Mouse (Mus musculus) cerebellum, adult 11 months (tissue): Measurements from ENCODE around the gene Atp8b4.

Source experiments
- DNase-seq: peaks from one replicate; pipeline ENCODE4 v3.0.0; 2022

Gene Atp8b4

GRCm38 (mm10) chr2:126432481-126433066 is 67.9 kb downstream of the Atp8b4 start:
- no peak for DNase-seq

GRCm38 (mm10) chr2:126429282-126429681 is 71.2 kb downstream of the Atp8b4 start:
- peak; percentile 8 for DNase-seq

GRCm38 (mm10) chr2:126425223-126425622 is 75.3 kb downstream of the Atp8b4 start:
- DNase-seq: no peak

- DNase-seq: no peak
Measured at GRCm38 (mm10) chr2:126424714-126425113, 75.8 kb downstream of the Atp8b4 start.

GRCm38 (mm10) chr2:126420901-126421300 is 79.6 kb downstream of the Atp8b4 start:
- DNase-seq: no peak

GRCm38 (mm10) chr2:126418916-126419315 is 81.6 kb downstream of the Atp8b4 start:
- DNase-seq: no peak

GRCm38 (mm10) chr2:126416772-126417171 is 83.7 kb downstream of the Atp8b4 start:
- no peak for DNase-seq

- DNase-seq: no peak
Measured at GRCm38 (mm10) chr2:126415981-126416380, 84.5 kb downstream of the Atp8b4 start.

GRCm38 (mm10) chr2:126412759-126413158 is 87.7 kb downstream of the Atp8b4 start:
- no peak for DNase-seq

- no peak for DNase-seq
Measured at GRCm38 (mm10) chr2:126399454-126399853, 101.0 kb downstream of the Atp8b4 start.

- no peak for DNase-seq
Measured at GRCm38 (mm10) chr2:126399017-126399416, 101.5 kb downstream of the Atp8b4 start.

- DNase-seq: no peak
Measured at GRCm38 (mm10) chr2:126398216-126398615, 102.3 kb downstream of the Atp8b4 start.

- no peak for DNase-seq
Measured at GRCm38 (mm10) chr2:126397513-126397912, 103.0 kb downstream of the Atp8b4 start.

GRCm38 (mm10) chr2:126394924-126395323 is 105.5 kb downstream of the Atp8b4 start:
- DNase-seq: no peak

GRCm38 (mm10) chr2:126387458-126388037 is 112.9 kb downstream of the Atp8b4 start:
- no peak for DNase-seq

- DNase-seq: no peak
Measured at GRCm38 (mm10) chr2:126386056-126386455, 114.4 kb downstream of the Atp8b4 start.

- no peak for DNase-seq
Measured at GRCm38 (mm10) chr2:126380300-126380699, 120.2 kb downstream of the Atp8b4 start.

- no peak for DNase-seq
Measured at GRCm38 (mm10) chr2:126371634-126372033, 128.8 kb downstream of the Atp8b4 start.

GRCm38 (mm10) chr2:126369815-126370214 is 130.7 kb downstream of the Atp8b4 start:
- DNase-seq: no peak

GRCm38 (mm10) chr2:126363745-126364725 is 136.4 kb downstream of the Atp8b4 start:
- DNase-seq: no peak

- DNase-seq: peak; percentile 17
Measured at GRCm38 (mm10) chr2:126363050-126363744, 137.3 kb downstream of the Atp8b4 start.

GRCm38 (mm10) chr2:126361131-126361810 is 139.2 kb downstream of the Atp8b4 start:
- no peak for DNase-seq
